Mouse (Mus musculus) liver, embryonic 14.5 days (tissue): Measurements from ENCODE around the gene Nubpl. TPM values are rescaled to one million over a fixed set of nuclear protein-coding genes. Genes with fewer than 3 reads are reported as not detected.

Source experiments
- ATAC-seq: fragments of 200-750 bp; cut with Nextera tagmentation; 2 replicates; pipeline ENCODE4 v1.8.0; 2017; ENCODE audit warnings: moderate number of reproducible peaks, mild to moderate bottlenecking, moderate library complexity; ENCODE audit not compliant: insufficient read depth
- DNase-seq, 3 experiments: peaks; one replicate each; pipeline ENCODE4 v3.0.0-alpha.2; 2012 to 2013; ENCODE audit warnings: low read depth in 3 of 3, low spot score in 3 of 3
- H3K27ac ChIP-seq: fragments of 300-500 bp; sonication (generic); 2 replicates; pipeline ENCODE4 v1.5.1; 2014; ENCODE audit warnings: moderate library complexity, mild to moderate bottlenecking, control low read depth, inconsistent platforms
- H3K27me3 ChIP-seq: fragments of 300-500 bp; sonication (generic); 2 replicates; pipeline ENCODE4 v1.6.1; 2014; ENCODE audit warnings: mild to moderate bottlenecking, low read length, moderate library complexity; ENCODE audit not compliant: control insufficient read depth, insufficient read depth
- H3K36me3 ChIP-seq: fragments of 300-500 bp; sonication (generic); replicated peaks from 2 replicates; pipeline ENCODE4 v1.6.1; 2014; ENCODE audit warnings: low read depth; ENCODE audit not compliant: control insufficient read depth, insufficient read depth
- H3K4me1 ChIP-seq, 2 experiments: fragments of 200-500 bp in 1 of 2; fragments of 300-500 bp in 1 of 2; sonication (generic) in 1 of 2; replicated peaks; 2 replicates each; pipeline ENCODE4 v1.6.1; 2012 to 2014; ENCODE audit warnings: antibody characterized with exemption in 1 of 2, inconsistent platforms in 1 of 2, low read length in 1 of 2; ENCODE audit not compliant: control insufficient read depth in 2 of 2, insufficient read depth in 2 of 2
- H3K4me2 ChIP-seq: fragments of 300-500 bp; sonication (generic); 2 replicates; pipeline ENCODE4 v1.6.1; 2014; ENCODE audit warnings: low read depth, mild to moderate bottlenecking, control low read depth, moderate library complexity
- H3K4me3 ChIP-seq, 2 experiments: fragments of 200-500 bp in 1 of 2; fragments of 300-500 bp in 1 of 2; sonication (generic) in 1 of 2; 2 replicates each; pipeline ENCODE4 v1.5.1; 2012 to 2014; ENCODE audit warnings: low read depth in 2 of 2, low read length in 2 of 2, mild to moderate bottlenecking in 2 of 2, control low read depth in 1 of 2, inconsistent platforms in 1 of 2, moderate library complexity in 1 of 2; ENCODE audit not compliant: insufficient read depth in 1 of 2
- H3K9ac ChIP-seq: fragments of 300-500 bp; sonication (generic); replicated peaks from 2 replicates; pipeline ENCODE4 v1.6.1; 2014; ENCODE audit warnings: mild to moderate bottlenecking, control low read depth, moderate library complexity
- H3K9me3 ChIP-seq: fragments of 300-500 bp; sonication (generic); 2 replicates; pipeline ENCODE4 v1.6.1; 2016; ENCODE audit warnings: low read length, mixed read lengths; ENCODE audit not compliant: control insufficient read depth
- CTCF ChIP-seq: IDR thresholded peaks from 2 replicates; pipeline ENCODE4 v1.5.1; 2016; ENCODE audit warnings: antibody characterized with exemption, low read depth, control low read depth
- EP300 ChIP-seq: IDR thresholded peaks from 2 replicates; pipeline ENCODE4 v1.6.1; 2016; ENCODE audit warnings: antibody characterized with exemption, low read depth
- WGBS: fragments of 180-500 bp; shearing (Covaris S2); extraction: QIAGEN DNeasy Blood & Tissue Kit; methylation state at CpG from one replicate; pipeline ENCODE4 v1.1.7; 2014; ENCODE audit not compliant: insufficient replicate concordance; 5-methylcytosine and 5-hydroxymethylcytosine counted together
- polyA plus RNA-seq, 2 experiments: library from polyadenylated mRNA; depleted of rRNA in 1 of 2; stranded (reverse) in 1 of 2; unstranded in 1 of 2; fragments of >200 nt; fragmentation: Nextera tagmentation in 1 of 2; extraction: Ambion mirVana in 1 of 2; gene quantifications; 2 replicates each; pipeline versions ENCODE4 v1.2.1 to v1.2.3; 2012 to 2014

Nubpl gene
- polyA plus RNA-seq, 2 experiments, result 1.9 to 5.0 TPM

DNA sequence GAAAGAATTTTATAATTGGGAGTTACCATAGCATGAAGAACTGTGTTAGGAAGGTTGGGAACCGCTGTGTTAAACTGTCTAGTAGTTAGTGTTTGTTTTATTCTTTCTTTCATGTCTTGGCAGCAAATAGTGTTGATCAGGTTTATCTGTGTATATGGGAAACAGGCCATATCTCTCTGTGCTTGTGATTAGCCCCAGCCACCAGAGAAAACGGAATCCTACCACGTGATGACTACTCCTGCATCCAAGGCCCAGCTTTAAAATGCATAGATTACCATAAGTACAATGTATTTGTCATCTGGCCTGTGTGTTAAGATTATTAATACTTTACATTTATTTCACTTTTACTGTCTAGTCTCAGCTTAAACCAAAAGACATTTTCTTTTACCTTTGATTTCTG, 51.9 kb downstream of the Nubpl start:
- WGBS, result 56% methylated on average over 3 of the region's 3 CpGs
- no peaks in the 10 kb centered on the region for H3K27me3 ChIP-seq

DNA sequence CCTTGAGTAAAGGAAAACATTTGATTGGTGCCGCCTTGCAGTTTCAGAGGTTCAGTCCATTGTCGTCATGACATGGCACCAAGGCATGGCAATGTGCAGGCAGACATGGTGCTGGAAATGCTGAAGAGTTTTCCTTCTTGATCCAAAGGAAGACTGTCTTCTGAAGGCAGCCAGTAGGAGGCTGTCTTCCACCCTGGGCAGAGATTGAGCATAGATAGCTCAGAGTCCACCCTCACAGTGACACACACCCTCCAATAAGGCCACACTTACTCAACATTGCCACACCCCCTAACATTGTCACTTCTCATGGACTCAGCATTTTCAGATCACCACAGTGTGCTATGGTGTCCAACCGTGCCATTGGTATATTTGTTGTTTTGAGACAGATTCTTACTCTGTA, 54.5 kb downstream of the Nubpl start:
- Histone ChIP-seq H3K4me2 (no peak overlapping the region), H3K36me3 (no peaks in the 10 kb centered on the region)
- ATAC-seq, result no peak

More for the DNA sequence above, 51.9 kb downstream of the Nubpl start:
- TF ChIP-seq EP300 (no peak), CTCF (no peak)
- Histone ChIP-seq H3K4me3 (no peak overlapping the region), H3K27ac (no peak overlapping the region), H3K9ac (no peak overlapping the region), H3K4me2 (no peak overlapping the region), H3K4me1 (peaks cover 0 to 3% of the 10 kb centered on the region in 2 experiments; a peak in 2 of 4 replicates), H3K36me3 (no peaks in the 10 kb centered on the region), H3K9me3 (no peaks in the 10 kb centered on the region)
- no peak for ATAC-seq
- no peak for DNase-seq

DNA sequence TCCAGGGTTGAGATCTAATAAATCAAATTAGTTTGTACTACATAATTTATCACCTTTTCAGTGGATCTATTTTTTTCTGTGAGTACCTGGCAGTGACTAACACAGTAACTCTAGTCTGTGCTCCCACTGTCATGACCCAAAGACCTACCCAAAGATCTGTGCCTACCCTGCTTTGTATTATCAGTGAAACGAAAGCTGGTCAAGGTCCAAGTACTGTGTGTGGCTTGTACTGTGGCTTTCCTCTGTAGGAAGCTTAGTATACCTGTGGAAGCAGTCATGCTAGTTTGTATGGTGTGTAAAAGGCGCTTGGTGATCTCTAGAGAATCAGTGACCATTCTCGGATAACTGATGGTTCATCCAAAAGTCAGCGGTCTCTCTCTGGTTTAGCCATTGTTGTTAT, 57.4 kb downstream of the Nubpl start:
- no peak overlapping the region for H3K27ac ChIP-seq
- no peaks in the 10 kb centered on the region for H3K27me3 ChIP-seq
- H3K4me2 ChIP-seq, result no peak overlapping the region
- no peaks in the 10 kb centered on the region for H3K9me3 ChIP-seq
- H3K36me3 ChIP-seq, result no peaks in the 10 kb centered on the region
- H3K9ac ChIP-seq, result no peak overlapping the region
- TF ChIP-seq EP300, result no peak
- TF ChIP-seq CTCF, result no peak
- DNase-seq (no peak), ATAC-seq (no peak)
- WGBS, result 69% methylated on average over 4 of the region's 4 CpGs
- H3K4me1 ChIP-seq, result no peaks in the 10 kb centered on the region
- H3K4me3 ChIP-seq, result no peak overlapping the region

More for the DNA sequence above, 54.5 kb downstream of the Nubpl start:
- Histone ChIP-seq H3K9ac (no peak overlapping the region), H3K27me3 (no peaks in the 10 kb centered on the region), H3K27ac (no peak overlapping the region), H3K4me1 (no peaks in the 10 kb centered on the region), H3K9me3 (no peaks in the 10 kb centered on the region), H3K4me3 (no peak overlapping the region)
- no peak for TF ChIP-seq EP300
- no peak for TF ChIP-seq CTCF
- DNase-seq, result no peak
- 68% methylated on average over 3 of the region's 3 CpGs for WGBS

DNA sequence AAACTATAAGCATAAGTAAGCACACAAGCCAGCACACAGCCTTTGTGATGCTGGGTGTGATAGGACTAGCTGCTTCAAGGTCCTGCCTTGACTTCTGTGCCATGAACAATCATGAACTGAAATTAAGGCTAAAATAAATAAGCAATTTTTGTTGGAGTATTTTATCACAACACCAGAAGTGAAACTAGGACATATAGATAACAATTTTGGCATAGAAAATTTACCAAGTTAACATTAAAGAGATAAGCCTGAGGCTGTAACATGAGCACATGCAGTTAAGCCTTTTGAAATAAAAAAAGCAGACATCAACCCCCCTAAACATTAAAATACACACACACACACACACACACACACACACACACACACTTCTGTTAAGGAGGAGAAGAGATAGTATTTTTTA, 66.9 kb downstream of the Nubpl start:
- H3K4me2 ChIP-seq, result no peak overlapping the region
- TF ChIP-seq CTCF (no peak), EP300 (no peak)
- H3K9ac ChIP-seq, result no peak overlapping the region
- H3K9me3 ChIP-seq, result no peaks in the 10 kb centered on the region
- DNase-seq, result no peak
- no peaks in the 10 kb centered on the region for H3K4me1 ChIP-seq
- H3K36me3 ChIP-seq, result no peaks in the 10 kb centered on the region
- H3K27ac ChIP-seq, result no peak overlapping the region
- no peak overlapping the region for H3K4me3 ChIP-seq
- H3K27me3 ChIP-seq, result no peaks in the 10 kb centered on the region
- no peak for ATAC-seq

DNA sequence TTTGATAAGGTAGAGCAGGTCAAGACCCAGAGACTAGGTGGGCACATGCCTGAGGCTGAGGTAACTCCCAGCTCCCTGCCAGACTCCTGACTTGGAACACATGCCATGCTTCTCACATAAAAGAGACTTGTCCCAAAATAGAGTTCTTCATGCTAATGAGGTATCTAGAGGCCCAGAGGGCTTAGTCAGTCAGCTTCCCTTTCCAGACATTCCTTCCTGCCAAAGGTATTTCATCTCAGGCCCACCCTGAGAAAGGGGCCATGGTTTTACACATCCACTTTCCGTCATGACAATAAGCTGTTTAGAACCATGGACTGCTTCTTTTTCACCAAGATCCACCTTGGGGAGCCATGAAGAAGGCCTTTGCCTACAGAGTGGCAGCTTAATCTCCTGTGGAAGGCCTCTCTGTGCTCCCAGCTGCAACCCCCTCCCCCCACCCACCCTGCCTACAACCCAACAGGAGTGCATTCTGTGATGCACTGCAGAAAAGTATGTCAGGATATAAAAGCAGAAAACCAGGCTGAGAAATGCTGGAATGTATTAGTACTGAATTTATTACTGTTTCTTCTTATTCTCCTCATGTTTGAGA, 88.8 kb downstream of the Nubpl start:
- Histone ChIP-seq H3K4me2 (no peak overlapping the region), H3K4me1 (no peaks in the 10 kb centered on the region), H3K36me3 (no peaks in the 10 kb centered on the region), H3K9me3 (no peaks in the 10 kb centered on the region), H3K9ac (no peak overlapping the region), H3K4me3 (no peak overlapping the region), H3K27me3 (no peaks in the 10 kb centered on the region), H3K27ac (no peak overlapping the region)
- no peak for TF ChIP-seq CTCF
- TF ChIP-seq EP300, result no peak
- no peak for DNase-seq
- WGBS, result 64% methylated on average over 1 of the region's 1 CpGs
- no peak for ATAC-seq
